Mouse (Mus musculus): ENCODE data around the gene Slc51a. TPM values are rescaled to one million over a fixed set of nuclear protein-coding genes. Genes with fewer than 3 reads are reported as not detected.

The Slc51a gene
- not detected for total RNA-seq (2023)

GRCm38 (mm10) chr16:32487234-32488111, at the start of gene Slc51a:
Gene Slc51a (minus strand): TSS chr16:32487879.

DNA sequence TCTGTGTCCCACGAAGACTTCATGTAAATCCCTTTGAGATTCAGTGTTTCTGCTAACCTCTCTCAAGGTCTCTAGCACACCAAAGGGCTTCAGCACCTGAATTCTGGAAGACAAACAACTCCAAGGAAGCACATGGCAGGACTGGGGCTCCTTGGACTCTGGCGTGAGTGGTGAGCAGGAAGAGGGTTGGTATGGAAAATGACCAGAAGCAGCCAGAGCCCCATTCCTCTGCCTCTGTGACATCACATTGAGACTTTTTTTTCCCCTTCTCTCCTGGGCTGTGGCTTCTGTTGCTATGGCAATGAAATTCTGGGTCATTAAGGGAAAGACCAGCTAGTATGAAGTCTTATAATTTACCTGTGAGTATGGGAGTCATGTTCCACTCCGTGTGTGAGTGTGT, 8.3 kb upstream of the Slc51a start, which contains the start of gene Zdhhc19:
Zdhhc19 (plus strand) TSS at position 301 of the 400 bp plus-strand sequence.

DNA sequence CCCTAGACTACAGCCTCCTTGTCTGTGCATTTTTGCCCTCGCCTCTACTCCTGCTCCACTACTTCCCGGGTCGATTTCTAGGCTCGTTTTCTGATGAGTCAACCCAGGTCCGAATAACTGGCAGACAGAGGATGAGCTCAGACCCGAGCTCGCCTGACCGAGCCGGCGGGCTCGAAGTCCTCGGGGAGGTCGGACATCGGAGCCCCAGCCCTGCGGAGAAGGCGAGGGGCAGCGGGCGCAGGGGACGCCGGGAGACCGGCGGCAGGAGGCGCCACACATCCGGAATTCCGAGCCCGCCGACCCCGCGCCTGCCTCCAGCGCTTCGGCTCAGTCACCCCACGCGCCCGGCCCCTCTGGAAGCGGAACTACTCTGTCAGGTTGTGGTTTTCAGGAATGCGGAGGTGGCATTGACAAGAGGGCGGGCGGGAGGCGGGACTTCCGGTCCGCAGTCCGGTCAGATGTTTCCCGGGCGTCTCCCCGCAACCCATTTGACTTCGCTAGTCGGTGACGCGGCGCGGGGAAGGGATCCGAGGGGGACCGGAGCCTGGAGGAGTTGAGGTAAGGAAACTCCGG, 57.1 kb downstream of the Slc51a start, which contains the start of gene Pcyt1a:
Pcyt1a (plus strand) TSS at position 448 of the 573 bp plus-strand sequence.

Other genes with a start within 250 kb of the Slc51a start
- gene Fbxo45, start 240.7 kb downstream of the Slc51a start, total RNA-seq (2023): 1 to 10 TPM; 9.2 to 9.4 TPM
- 10 to 100 TPM; 11.5 to 11.9 TPM for gene Wdr53, start 240.7 kb downstream of the Slc51a start, total RNA-seq (2023)
- gene Smco1, start 216.4 kb downstream of the Slc51a start, total RNA-seq (2023): under 1 TPM; 0.35 to 0.58 TPM
- gene Rnf168, start 210.4 kb downstream of the Slc51a start, total RNA-seq (2023): 10 to 100 TPM; 16.5 to 20.2 TPM
- gene Ubxn7, start 155.6 kb downstream of the Slc51a start, total RNA-seq (2023): 10 to 100 TPM; 42.0 to 45.8 TPM
- not detected for gene Tm4sf19, start 87.4 kb downstream of the Slc51a start, total RNA-seq (2023)
- 10 to 100 TPM; 14.4 to 16.4 TPM for gene Tctex1d2, start 68.2 kb downstream of the Slc51a start, total RNA-seq (2023)
- 100 to 1,000 TPM; 106 to 112 TPM for gene Pcyt1a, start 57.0 kb downstream of the Slc51a start, total RNA-seq (2023)
- not detected for gene Zdhhc19, start 8.4 kb upstream of the Slc51a start, total RNA-seq (2023)
- 10 to 100 TPM; 33.8 to 49.6 TPM for gene Tfrc, start 121.0 kb upstream of the Slc51a start, total RNA-seq (2023)
- gene Tnk2, start 156.0 kb upstream of the Slc51a start, total RNA-seq (2023): 10 to 100 TPM; 18.6 to 27.6 TPM
- not detected for gene Muc4, start 248.0 kb upstream of the Slc51a start, total RNA-seq (2023)

Data from neutrophil, adult 59 days (primary cell).